Mouse (Mus musculus) spleen, adult 12 weeks (tissue): ENCODE results near the gene Mr1.

Source experiments
- DNase-seq: peaks from one replicate; pipeline ENCODE4 v3.0.0; 2022; ENCODE audit warnings: low spot score

Mr1 gene

DNA sequence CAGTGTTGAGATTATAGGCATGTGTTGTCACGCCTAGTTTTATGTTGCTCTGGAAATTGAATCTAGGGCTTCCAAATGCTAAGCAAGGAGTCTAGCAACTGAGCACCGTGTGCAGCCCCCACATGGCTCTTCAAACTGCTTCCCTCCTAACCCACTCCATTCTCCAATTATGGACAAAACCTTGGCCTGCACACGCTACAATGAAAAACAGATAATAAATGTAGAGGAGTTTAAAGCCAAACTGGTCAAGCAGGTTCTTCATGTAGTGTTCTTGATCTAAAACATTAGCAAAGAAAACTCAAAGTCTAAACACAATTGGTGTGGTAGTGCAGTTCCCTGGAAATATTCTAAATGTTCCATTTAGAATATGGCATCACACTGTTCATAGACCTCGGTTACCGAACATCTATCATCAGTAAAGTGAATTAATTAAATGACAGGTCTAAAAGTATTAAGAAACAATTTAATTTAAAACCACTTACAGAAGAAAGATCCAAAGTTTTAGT is 19.1 kb downstream of the Mr1 start:
- no peak for DNase-seq

GRCm38 (mm10) chr1:155126716-155127115 is 19.9 kb downstream of the Mr1 start:
- no peak for DNase-seq

GRCm38 (mm10) chr1:155124397-155124796 is 22.2 kb downstream of the Mr1 start:
- no peak for DNase-seq

GRCm38 (mm10) chr1:155121977-155122939 is 24.4 kb downstream of the Mr1 start:
- DNase-seq, result no peak

DNA sequence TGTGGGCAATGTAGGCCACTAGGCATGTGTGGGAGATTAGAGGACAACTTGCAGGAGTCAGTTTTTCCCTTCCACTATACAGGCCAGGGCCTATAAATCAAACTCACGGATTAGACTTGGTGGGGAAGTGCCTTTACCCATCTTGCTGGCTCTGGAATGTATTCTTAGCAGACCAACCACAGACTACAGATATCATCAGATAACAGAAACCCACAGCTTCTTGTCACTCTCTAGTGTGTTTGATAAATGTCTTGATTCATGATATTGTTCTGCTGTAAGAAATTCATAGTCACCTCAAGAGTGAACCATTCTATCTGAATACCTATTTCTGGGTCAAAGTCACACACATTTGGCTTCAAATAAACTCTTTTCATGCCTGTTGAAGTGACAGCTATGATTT is 26.9 kb downstream of the Mr1 start:
- DNase-seq, result no peak

DNA sequence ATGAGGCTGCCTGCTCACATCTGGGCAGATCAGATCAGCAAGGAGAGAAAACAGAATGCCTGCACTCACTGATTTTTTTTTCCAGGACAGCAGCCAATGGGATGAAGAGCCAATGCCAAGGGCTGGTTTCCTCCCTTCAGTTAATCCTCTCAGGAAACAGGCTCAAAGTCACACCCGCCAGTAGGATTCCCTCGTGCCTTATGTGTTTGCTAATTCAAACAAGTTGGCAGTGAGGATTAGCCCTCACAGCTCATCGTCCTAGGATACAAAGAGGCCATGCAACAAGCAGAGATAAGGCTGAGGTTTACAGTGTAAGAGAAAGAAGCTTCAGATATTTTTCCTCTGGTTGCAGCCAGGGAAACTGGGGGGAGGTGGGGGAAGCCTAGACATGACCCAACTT is 32.7 kb downstream of the Mr1 start:
- no peak for DNase-seq

GRCm38 (mm10) chr1:155112875-155113274 is 33.7 kb downstream of the Mr1 start:
- DNase-seq, result no peak

- DNase-seq, result no peak
These were observed 34.5 kb downstream of the Mr1 start for GRCm38 (mm10) chr1:155112118-155112517.

DNA sequence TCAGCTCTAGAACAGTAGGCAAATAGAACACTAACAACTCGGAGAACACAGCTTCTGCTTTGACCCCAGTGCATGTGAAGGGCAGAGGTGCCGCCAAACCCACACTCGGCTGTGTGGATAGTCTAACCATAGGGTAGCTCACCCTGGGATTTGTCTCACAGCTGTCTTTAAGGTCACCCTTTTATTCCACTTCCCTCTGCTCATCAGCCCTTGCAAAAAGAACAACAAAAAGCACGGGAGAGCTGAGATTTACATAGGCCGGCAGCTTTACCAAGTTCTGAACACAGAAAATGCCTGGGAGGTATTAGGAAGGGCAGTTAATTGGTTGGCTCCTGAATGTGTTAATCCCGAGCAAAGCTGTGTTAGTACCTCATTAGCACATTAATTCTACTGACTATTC is 35.1 kb downstream of the Mr1 start:
- DNase-seq, result no peak

DNA sequence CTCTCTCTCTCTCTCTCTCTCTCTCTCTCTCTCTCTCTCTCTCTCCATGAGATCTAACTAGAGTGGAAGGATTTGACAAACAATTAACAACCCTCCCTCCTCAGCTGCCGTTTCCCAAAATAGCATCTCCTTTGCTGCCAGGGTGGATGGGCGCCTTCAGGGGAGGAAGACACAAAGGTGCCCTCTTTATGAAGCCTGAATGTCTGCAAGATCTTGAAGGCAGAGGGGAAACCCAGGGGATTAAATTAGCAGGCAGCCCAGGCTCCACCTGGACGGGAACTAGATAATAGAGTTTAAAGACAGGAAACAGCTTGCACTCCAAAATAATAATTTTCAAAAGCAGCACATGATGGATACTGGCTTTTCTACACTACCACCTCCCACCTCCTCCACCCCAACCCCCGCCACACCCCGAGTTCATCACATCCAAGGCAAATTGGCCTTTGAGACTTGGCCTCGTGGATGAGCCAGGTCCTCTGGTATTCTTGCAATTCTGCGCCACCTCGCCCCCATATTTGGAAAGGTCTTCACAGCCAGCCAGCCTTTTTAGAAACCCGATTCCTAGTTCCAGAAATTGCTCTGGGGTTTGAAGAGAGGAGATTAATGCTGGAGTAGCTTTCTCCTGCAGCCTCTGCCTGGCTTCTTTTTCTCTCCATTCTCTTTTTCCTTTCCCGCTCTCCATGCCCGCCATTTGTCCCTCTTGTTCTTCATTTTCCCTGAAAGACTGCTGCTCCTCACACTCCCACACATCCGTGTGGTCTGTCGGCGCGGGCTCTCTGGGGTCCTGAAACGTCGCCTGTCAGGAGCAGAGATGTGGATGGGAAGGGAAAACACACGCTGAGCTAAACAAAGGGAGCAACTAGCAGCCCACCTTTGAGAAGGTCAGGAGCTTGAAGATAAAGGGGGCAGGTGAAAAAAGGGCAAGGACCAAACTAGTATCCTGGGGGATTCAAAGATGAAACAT is 36.9 kb downstream of the Mr1 start:
- no peak for DNase-seq

GRCm38 (mm10) chr1:155108412-155108811 is 38.2 kb downstream of the Mr1 start:
- DNase-seq, result no peak

GRCm38 (mm10) chr1:155107843-155108242 is 38.8 kb downstream of the Mr1 start:
- no peak for DNase-seq

GRCm38 (mm10) chr1:155106310-155106709 is 40.3 kb downstream of the Mr1 start:
- DNase-seq, result no peak

GRCm38 (mm10) chr1:155103991-155104390 is 42.6 kb downstream of the Mr1 start:
- DNase-seq, result no peak

- no peak for DNase-seq
These were observed 44.0 kb downstream of the Mr1 start for GRCm38 (mm10) chr1:155102631-155103030.

- DNase-seq, result peak; percentile 95
These were observed 47.2 kb downstream of the Mr1 start, which contains the start of gene Ier5 for GRCm38 (mm10) chr1:155099280-155099848. TSS of gene Ier5 (minus strand) at chr1:155099636.

- peak; percentile 66 for DNase-seq
These were observed 47.9 kb downstream of the Mr1 start for GRCm38 (mm10) chr1:155098486-155099279.

DNA sequence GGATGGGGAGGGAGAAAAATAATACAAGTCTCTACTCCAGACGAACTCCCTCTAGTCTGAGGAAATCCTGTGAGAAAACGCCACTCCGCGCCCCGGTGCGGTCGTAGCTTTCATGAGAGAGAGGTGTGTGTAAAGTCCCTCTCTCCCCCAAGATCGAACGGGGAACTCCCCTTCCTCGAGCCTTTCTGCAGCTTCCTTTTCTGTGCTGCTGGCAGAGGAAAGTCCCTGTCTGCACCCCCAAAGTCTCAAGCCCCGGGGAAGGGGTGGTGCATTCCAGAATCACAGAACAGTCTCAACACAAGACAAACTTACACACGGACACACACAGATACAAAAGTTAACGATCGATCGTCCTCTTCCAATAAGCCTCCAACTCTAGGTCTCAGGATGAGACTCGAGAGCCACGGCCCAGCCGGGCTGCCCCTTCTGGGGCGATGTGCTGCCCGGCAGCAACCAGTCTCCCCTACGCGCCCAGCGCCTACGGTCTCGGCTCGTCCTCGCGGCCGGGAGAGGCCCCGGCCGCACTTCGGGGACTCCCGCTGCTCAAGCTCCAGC is 48.6 kb downstream of the Mr1 start:
- DNase-seq, result peak; percentile 69

GRCm38 (mm10) chr1:155097354-155097753 is 49.3 kb downstream of the Mr1 start:
- DNase-seq, result peak; percentile 59

- no peak for DNase-seq
These were observed 49.9 kb downstream of the Mr1 start for GRCm38 (mm10) chr1:155096620-155097261.
